Mouse (Mus musculus) lung, postnatal 0 days (tissue): ENCODE measurements around the gene Hexim2.

Source experiments
- CTCF ChIP-seq: IDR thresholded peaks from 2 replicates; pipeline ENCODE4 v1.5.1; 2016; ENCODE audit warnings: antibody characterized with exemption, mild to moderate bottlenecking
- EP300 ChIP-seq: IDR thresholded peaks from 2 replicates; pipeline ENCODE4 v1.6.1; 2016; ENCODE audit warnings: antibody characterized with exemption, mild to moderate bottlenecking, control low read depth

- no peak for TF ChIP-seq CTCF
- no peak for TF ChIP-seq EP300
Measured at GRCm38 (mm10) chr11:103144309-103145285, 12.4 kb downstream of the Hexim2 start.
